Mouse (Mus musculus) T-cell, adult 2 months (primary cell): ENCODE data around the gene Mmp12.
"Not testable (repeated sequence)": the region's sequence is repeated elsewhere in the genome, so short reads cannot be mapped to it uniquely, and the experiment has no call there.

Source experiments
- DNase-seq: peaks from one replicate; pipeline ENCODE4 v3.0.0; 2022; ENCODE audit warnings: low spot score

The Mmp12 gene

DNA sequence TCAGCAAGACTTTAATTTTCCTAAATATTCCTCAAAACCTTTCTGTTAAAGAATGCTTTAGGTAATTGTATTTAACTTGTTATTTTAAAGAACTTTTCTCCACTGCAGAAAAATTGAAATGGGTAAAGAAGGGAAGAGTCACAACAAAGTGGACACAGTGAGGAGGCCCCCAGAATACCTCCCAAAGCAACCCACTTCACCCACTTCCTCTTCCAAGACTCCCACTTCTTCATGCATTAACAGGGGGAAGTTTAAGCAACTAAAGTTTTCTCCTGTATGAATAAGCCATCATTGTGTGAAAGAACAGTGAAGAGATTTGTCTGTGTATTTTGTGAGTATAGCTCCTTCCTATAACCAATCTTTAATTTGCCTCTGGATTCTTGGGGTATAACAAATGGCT, at the start of gene Mmp12:
Gene Mmp12, plus strand, starts transcription at position 275 of the 400 bp plus-strand sequence.
- no peak for DNase-seq

DNA sequence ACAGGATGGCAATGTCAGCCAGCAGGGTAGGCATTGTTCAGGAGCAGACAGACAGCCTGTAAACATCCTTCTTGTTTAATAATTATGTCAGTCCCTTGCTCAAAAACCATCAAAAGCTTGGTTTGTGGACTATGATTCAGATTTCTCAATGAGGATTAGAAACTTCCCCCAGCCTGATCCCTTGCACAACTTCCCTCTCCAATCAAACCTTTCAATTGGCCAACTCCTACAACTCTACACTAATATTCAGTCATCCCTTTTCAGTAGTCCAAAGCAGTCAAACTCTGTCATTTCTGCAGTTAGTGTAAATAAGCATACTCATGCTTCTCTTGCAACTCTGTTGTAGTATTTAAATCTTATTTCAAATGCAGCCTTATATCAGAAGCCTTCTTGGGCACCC, 12.3 kb upstream of the Mmp12 start:
- no peak for DNase-seq

DNA sequence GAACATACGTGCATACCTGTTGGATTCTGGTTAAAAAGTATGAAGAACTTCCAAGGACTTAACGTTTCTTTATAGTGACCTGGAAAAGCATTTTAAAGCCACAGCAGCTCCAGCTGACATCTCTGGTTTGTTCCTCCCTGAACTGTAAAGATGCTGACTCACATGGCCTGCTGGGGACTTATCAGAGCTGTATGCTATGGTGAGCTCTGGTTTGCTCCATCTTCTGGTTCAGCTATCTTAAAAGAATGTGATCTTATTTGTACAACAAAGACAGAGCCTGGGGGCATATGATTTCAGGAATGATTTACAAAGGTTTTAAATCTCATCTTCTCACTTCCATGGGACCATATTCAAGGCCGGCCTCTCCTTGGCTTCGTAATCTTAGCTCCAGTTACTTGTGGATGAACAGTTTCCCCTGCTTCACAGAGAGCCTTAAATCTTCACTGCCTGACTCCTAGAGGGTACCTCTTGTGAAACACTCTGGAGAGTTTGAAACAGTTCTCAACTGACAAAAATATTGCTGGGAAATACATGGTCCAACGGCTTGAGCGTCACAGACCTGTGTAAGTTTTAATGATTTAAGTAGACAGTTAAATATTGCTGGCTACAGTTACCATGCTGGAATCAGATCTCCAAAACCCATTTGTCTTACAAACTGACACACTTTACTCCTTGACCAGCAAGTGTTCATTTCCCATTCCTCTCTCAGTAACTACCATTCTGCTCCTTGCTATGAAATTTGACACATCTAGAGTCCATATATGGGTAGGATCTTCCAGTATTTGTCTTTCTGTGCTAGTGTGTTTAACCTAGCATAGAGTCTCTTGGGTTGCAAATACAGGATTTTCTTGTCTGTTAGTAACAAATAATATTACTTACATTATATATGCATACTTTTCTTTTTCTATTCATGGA, 8.2 kb upstream of the Mmp12 start:
- no peak for DNase-seq

DNA sequence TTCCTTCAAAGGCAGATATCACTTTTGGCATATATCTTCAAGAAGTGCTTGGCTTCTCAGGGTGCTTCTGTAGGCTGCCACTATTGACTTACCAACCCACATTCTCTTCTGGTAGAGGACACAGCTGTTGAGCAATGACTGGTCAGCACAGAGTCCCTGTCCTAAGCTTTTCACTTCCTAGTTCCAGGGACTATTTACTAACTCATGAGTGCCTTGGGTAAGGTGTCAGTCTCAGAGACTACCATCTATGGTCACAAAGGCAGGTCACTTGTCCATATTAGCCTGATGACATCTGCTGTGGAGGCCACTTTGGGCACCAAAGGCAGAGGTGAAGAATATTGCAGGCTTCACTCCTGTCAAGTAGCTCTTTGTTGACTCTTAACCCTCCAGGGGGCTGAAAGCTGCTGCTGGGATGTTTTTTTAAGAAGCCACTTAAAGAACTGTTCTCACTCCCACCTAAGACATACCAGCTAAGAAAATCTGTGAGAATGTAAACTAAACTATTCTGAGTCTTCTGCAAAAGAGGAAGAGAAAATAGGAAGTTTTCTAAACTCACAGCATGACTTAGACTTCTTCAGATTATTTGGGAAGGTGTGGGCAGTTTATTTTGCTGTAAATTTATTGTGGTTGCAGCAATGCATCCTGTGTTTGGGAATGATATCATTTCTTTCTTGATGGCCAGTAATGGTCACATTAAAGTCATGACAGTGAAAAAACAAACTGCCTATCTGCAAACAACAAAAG, 7.3 kb upstream of the Mmp12 start:
- no peak for DNase-seq

- no peak for DNase-seq
These were observed 1.3 kb downstream of the Mmp12 start for GRCm38 (mm10) chr9:7345513-7345912.

DNA sequence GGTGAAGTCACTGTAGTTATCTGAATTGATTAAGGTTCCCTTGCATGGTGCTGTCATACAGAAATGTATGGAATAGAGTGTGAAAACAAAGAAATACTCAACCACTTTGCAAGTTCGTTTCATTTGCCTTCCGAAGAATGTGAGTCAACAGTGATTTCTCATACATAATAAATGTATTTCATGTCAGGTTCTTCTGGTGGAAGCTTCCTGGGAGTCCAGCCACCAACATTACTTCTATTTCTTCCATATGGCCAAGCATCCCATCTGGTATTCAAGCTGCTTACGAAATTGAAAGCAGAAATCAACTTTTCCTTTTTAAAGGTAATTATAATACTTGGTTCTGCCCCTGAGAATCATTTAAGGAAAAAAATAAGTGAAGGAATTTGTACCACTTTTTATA, 10.4 kb downstream of the Mmp12 start:
- DNase-seq = no peak

DNA sequence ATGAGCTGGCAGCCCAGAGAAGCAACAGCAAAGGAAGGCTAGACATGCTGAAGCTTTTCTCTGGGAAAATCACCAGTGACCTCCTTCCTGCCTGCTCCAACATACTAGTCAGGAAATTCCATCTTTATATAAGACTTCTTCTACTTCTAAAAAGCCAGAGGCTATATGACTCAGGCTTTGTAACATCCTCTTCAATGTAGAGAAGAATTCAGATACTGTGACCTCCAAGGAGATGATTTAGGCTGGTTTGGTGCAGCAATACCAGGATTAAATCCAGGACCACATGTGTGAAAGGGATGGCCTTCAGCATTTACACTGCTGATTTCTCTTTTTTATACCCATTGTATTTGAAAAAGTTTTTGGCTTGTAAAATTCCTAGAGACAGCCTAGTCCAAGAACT, 43.8 kb downstream of the Mmp12 start, which contains the start of gene Mmp1b:
Gene Mmp1b, minus strand, starts transcription at position 101 of the 400 bp plus-strand sequence.
- DNase-seq = no peak

GRCm38 (mm10) chr9:7396556-7396955, 52.4 kb downstream of the Mmp12 start:
- not testable (repeated sequence) for DNase-seq
